Mouse (Mus musculus): ENCODE data around the gene Tmprss9.
A peak's percentile ranks its signal among the peaks of the same experiment; 100 is the strongest.

Gene Tmprss9

DNA sequence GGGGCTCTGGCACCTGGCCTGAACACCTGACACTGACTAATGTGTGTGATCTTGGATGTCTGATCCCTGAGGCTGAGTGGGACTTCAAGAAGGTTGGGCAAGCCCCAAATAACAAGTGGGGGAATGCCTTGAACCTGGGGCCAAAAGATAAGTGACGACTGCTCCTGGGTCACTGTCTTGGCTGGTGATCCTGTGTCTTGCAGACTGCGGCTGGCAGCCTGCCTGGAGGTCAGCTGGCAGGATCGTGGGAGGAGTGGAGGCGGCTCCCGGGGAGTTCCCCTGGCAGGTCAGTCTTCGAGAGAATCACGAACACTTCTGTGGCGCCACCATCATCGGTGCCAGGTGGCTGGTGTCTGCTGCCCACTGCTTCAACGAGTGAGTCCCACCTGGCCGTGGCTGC, 15.5 kb downstream of the Tmprss9 start:
- no peak for DNase-seq (ENCODE audit: low spot score)

GRCm38 (mm10) chr10:80895100-80895499, 23.5 kb downstream of the Tmprss9 start:
- no peak for DNase-seq (ENCODE audit: low spot score)

- DNase-seq (ENCODE audit: low spot score): no peak
Measured at GRCm38 (mm10) chr10:80895697-80896096, 24.0 kb downstream of the Tmprss9 start.

GRCm38 (mm10) chr10:80896581-80897485, 25.2 kb downstream of the Tmprss9 start:
- no peak for DNase-seq (ENCODE audit: low spot score)

DNA sequence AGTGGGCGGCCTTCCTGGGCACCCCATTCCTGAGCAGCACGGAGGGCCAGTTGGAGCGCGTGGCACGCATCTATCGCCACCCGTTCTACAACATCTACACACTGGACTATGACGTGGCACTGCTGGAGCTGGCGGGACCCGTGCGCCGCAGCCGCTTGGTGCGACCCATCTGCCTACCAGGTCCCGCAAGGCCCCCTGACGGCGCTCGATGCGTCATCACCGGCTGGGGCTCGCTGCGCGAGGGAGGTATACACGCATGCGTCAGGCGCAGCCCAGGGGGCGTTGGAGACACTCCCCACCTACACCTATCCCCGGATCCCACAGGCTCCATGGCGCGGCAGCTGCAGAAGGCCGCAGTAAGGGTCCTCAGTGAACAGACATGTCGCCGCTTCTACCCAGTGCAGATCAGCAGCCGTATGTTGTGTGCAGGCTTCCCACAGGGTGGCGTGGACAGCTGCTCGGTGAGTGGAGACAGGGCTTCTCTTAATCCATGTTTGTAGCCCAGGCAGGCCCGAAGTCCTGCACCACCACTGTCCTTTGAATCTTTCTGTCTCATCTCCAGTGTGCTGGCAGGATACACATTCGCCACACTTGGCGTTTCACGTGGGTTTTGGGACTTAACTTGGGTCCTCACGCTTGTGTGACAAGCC, 26.3 kb downstream of the Tmprss9 start:
- peak; percentile 66 for DNase-seq (ENCODE audit: low spot score)

DNA sequence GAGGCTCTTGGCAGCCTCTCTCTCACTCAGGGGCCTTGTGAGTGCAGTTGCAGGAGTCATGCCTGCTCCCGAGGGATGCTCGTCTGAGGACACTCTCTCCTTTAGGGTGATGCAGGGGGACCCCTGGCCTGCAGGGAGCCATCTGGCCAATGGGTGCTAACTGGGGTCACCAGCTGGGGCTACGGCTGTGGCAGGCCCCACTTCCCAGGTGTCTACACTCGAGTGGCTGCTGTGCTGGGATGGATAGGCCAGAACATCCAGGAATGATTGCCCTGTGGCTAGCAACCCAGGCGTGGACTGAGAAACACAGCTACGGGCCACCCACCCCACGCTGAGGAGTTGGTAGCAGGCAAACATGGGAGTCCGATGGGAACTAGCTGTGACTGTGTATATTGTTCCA, 27.4 kb downstream of the Tmprss9 start:
- DNase-seq (ENCODE audit: low spot score): no peak

- DNase-seq (ENCODE audit: low spot score): no peak
Measured at GRCm38 (mm10) chr10:80899591-80900317, 28.1 kb downstream of the Tmprss9 start.

GRCm38 (mm10) chr10:80900318-80901247, 28.9 kb downstream of the Tmprss9 start, which contains the start of gene Timm13:
TSS of gene Timm13 (minus strand) at chr10:80900969.
- peak; percentile 99 for DNase-seq (ENCODE audit: low spot score)

GRCm38 (mm10) chr10:80901409-80902272, 30.0 kb downstream of the Tmprss9 start:
- DNase-seq (ENCODE audit: low spot score): no peak

- no peak for DNase-seq (ENCODE audit: low spot score)
Measured at GRCm38 (mm10) chr10:80902273-80902940, 30.8 kb downstream of the Tmprss9 start.

DNA sequence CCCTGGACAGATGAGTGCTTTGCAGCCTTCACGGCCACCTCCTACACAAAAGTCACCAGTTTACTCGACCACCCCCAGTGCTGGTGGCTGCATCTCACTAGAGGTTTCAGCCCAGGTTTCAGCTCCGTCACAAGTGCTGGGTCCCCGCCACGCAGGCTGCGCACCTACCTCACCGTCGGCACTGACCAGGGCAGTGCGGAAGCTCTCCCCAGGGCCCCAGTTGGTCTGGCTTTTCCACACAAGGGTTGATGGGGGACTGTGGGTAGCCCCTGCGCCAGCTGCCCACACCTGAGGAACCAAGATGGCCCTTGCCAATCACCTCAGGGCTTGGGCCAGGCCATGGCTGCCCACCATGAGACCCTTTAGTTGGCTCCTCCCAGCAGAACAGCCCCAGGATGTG, 31.6 kb downstream of the Tmprss9 start:
- DNase-seq (ENCODE audit: low spot score): no peak

- no peak for DNase-seq (ENCODE audit: low spot score)
Measured at GRCm38 (mm10) chr10:80904004-80904693, 32.5 kb downstream of the Tmprss9 start.

DNA sequence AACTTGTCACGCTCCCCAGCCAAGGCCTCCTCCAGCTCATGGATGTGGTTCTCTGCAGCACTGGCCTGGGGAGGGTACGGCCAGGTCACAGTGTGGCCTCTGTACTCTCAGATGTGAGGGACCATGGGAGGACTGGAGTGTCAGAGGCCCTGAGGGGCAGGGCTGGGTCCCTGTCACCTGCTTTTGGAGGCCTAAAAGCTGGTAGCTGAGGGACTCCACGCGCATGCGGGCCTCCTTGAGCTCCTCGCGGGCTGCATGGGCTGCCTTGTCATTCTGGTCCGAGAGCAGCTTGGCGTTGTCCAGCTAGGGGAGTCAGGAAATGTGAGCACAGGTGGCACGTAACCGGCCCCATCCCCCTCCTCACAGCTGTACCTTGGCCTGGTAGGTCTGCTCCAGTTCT, 33.1 kb downstream of the Tmprss9 start:
- DNase-seq (ENCODE audit: low spot score): no peak

DNA sequence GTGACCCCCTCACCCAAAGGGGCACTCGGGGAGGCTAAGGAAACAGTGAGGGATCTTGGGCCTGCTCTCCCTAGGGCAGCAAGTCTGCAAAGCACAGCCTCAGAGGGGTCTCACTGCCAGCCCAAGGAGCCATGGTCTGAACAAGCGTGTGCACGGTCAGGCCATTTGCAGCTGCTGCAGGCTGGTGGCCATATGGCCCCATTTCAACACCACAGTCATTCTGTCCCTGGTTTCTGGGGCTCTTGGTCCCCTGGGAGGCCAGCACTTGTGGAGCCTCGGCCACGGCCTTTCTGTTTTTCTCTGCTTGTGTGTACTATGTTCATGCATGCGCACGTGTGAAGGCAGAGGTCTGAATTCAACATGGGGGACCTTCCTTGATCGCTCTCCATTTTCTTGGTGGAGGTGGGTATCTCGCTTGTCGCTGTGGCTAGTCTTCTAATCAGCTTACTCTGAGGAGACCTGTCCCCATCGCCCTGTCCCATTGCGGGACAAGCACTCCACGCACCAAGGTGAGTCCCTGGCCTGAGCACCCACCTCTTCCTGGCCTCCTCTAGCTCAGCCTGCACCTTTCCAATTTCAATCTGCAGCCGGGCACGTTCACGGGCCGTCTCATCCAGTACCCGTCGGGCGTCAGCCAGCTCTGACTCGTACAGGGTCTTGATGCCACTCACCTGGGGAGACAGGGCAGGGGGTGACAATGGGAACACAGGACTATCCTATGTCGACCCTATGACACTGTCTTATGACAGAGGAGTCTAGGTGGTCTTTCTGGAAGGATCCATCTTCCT, 37.9 kb downstream of the Tmprss9 start:
- no peak for DNase-seq (ENCODE audit: low spot score)

GRCm38 (mm10) chr10:80911354-80911753, 39.7 kb downstream of the Tmprss9 start:
- no peak for DNase-seq (ENCODE audit: low spot score)

DNA sequence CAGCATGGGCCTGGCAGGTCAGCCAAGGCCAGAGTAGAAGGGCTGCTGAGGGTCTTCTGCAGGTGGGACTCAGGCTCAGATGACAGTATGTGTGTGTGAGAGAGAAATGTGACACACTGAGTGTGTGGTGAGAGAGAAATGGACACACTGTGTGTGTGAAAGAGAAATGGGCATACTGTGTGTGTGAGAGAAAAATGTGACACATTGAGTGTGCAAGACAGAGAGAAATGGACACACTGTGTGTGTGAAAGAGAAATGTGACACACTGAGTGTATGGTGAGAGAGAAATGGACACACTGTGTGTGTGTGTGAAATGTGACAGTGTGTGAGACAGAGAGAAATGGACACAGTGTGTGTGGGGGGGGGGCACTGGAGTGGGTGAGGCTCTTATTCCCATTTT, 40.2 kb downstream of the Tmprss9 start:
- DNase-seq (ENCODE audit: low spot score): no peak

- no peak for DNase-seq (ENCODE audit: low spot score)
Measured at GRCm38 (mm10) chr10:80913364-80914011, 41.8 kb downstream of the Tmprss9 start.

DNA sequence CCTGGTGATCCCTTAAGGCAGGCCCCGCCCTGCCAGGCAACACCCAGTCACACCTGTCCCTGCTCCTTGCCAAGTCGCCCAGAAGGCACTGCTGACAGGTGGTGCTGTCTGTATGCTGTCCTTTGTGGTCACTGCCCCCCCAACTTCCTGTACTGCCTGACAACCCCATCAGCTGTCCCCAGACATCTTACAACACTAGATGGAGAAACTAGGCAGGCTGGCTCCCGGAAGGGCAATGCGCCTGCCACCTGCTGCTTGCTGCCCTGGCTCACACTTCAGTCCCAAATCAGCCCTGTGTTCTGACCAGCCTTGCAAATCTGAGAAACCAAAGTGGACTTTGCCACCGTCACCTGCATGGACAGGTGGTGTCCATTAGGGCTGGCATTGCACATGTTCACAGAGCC, 42.6 kb downstream of the Tmprss9 start:
- DNase-seq (ENCODE audit: low spot score): no peak

All from layer of hippocampus, adult 11-12 months (tissue).